Mouse (Mus musculus): Measurements from ENCODE around the gene Vrtn.

Gene Vrtn

GRCm38 (mm10) chr12:84640654-84641053, at the start of gene Vrtn:
Vrtn (plus strand) TSS chr12:84641019.
- DNase-seq: no peak

DNA sequence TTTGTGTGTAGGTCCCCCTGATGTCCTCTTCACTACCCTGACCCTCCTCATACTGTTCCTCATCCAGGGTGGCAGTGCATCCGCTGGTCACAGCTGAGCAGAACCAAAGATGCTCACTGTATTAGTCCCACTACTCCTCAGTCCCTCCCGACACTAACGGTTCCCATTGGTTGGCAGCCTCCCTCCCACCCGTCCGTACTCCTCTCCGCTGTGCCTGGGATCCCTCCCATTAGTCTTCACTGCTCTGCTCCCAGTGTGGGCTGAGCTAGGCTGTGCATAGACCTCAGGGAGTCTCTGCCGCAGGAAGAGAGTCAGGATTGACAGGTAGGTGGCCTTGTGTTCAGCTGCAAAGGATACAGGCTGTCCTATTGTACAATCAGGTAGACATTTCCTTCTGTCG, 42.5 kb upstream of the Vrtn start:
- no peak for DNase-seq

GRCm38 (mm10) chr12:84604001-84604400, 36.8 kb upstream of the Vrtn start:
- DNase-seq: no peak

- peak in 1 of 2 experiments; percentile 18 for DNase-seq
Observed at GRCm38 (mm10) chr12:84605860-84606259, 35.0 kb upstream of the Vrtn start.

- no peak for DNase-seq
Observed at GRCm38 (mm10) chr12:84611718-84612117, 29.1 kb upstream of the Vrtn start.

DNA sequence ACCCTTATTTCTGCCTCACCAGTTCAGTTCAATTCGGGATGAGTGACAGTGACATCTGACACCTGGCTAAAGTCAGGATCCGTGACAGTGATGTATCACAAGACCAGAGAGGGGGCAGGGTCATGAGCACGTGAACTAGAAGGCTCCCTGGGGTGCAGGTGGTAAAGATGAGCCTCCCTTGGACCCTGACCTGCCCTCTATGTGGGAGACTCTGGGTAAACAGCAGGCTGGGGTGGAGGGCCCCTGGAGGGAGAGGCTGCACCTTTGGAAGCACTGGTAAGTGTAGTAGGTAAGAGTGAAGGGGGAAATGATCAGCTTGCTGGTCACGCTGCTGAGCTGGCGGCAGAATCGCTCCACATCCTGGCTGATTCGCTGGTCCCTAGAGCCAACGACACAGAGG, 28.3 kb upstream of the Vrtn start:
- peak; percentile 68 to 74 for DNase-seq

DNA sequence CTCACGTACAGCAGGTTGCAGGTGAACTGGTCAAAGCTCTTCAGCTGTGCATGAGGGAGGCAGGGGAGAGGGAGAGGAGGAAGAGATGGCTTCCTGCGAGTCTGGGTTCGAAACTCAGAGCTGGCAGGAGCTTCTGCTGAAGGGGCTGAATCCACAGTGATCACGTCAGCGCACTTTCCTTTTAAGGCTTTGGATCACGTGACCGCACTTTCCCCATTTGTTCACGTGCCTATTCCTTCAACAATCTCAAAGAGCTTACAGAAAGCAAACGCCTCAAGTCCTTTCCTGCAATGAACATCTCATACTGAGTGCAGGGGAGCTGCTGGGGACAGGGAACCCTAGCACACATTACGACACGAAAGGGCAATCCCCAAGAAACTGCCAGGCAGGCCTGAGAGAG, 26.8 kb upstream of the Vrtn start:
- no peak for DNase-seq

DNA sequence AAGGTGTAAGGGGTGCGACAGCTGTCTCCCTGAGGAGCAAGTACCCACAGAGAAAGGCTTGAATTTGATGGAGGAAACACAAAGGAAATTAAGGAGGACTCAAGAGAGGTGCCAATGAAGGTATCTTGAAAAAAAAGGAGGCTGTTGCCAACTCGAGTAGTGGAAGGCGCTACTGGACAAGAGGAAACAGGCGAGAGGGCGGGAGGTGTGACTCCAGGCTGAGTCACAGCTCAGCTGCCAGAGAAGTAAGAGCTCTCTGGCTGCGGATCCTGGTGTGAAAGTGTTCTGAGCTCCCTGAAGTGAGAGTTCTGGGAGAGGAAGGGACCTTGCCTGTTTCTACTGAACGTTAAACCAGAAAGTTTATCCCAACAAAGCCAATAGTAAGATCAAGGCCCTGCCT, 26.3 kb upstream of the Vrtn start:
- DNase-seq: no peak

GRCm38 (mm10) chr12:84616977-84617630, 23.7 kb upstream of the Vrtn start, which contains the start of gene Abcd4:
Abcd4 (minus strand) TSS chr12:84617413.
- peak; percentile 97 for DNase-seq

GRCm38 (mm10) chr12:84617663-84618062, 23.2 kb upstream of the Vrtn start:
- DNase-seq: peak; percentile 26 to 32

- DNase-seq: no peak
Observed at GRCm38 (mm10) chr12:84620975-84621374, 19.8 kb upstream of the Vrtn start.

DNA sequence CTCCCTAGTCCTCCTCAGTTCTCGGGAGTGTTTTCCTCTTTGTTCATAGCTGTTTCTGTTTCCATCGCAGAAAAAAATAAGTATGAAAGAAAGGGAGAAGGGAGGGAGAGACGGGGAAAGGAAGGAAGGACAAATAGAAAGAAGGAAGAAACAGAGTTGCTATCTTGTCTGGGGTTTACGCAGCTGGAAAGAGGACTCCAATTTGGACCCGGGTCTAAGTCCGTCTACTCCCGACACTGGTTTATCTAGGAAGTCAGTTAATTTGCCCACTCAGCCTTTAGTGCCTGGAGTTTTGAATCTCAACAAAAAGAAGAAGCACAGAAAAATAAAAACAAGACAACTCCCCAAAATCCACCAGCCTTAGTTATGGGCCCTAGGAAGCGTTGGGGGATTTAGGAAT, 16.2 kb upstream of the Vrtn start:
- DNase-seq: peak in 1 of 2 experiments; percentile 25

DNA sequence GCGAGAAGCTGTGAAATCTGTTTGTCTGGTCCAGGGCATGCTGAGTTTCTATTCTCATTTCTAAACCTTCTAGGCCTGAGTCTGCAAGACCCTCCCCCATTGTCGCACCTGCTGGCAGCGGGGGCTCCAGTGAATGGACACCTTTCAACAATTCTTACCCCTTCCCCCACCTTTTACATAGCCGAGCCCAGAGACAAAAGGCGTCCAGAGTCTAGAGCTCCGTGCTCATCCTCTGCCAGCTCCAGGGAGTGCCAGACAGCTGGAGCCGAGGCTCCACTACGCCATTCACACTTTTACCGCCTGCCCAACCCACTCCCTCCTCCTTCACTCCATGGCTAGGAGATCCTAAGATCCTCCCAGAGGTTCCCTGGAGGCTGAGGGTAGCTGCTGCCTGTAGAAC, 15.7 kb upstream of the Vrtn start:
- DNase-seq: no peak

- DNase-seq: no peak
Observed at GRCm38 (mm10) chr12:84631867-84632266, 9.0 kb upstream of the Vrtn start.

- no peak for DNase-seq
Observed at GRCm38 (mm10) chr12:84640253-84640652, 566 bp upstream of the Vrtn start.

- DNase-seq: no peak
Observed at GRCm38 (mm10) chr12:84650234-84650633, 9.4 kb downstream of the Vrtn start.

DNA sequence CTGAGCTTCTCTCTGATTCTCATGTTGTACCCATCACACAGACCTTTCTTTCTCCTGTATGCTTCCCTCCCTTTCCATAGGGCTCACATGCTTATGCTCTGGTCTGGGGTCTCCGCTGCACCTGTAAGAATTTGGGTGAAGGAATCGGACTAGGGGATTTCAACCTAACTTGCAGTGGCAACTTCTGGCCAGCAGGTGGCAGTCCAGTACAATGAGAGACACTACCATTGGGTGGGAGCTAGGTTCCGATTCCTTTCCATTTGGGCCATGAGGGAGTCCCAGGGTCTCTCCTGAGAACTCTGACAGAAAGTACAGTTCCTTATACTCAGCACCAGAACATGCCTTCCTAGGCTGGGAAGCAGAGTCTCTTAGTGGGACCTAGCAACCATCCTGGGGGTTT, 13.1 kb downstream of the Vrtn start:
- DNase-seq: peak; percentile 8 to 42

DNA sequence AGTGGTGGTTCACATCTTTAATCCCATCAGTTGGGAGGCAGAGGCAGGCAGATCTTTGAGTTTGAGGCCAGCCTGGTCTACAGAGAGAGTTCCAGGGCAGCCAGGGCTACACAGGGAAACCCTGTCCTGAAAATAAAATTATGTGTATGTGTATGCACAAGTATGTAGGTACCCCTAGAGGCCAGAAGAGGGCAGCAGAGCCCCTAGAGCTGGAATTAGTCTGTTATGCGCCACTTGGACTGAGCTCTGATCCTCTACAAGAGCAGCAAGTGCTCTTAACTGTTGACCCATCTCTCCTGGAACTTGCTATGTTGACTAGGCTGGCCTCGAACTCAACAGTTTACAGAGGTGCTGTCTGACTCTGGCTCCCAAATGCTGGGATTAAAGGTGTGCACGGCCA, 29.7 kb downstream of the Vrtn start:
- no peak for DNase-seq

DNA sequence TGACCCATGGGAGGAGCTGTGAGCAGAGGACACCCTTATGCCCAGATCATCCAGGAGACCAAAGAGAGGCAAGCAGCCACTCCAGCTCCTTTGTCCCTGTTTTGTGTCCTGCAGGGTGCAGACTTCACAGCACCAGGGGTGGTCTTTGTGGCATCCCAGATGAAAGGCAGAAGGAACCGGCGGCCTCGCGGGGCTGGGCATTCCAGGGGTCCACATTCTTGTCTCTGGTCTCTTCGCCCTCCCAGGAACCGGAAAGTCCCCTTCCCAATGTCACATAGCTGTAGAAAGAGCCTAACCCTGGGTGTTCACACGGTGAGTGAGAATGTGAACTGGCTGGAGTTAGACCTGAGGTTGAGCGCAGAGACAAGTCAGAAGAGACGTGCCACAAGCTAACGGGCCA, 30.8 kb downstream of the Vrtn start:
- DNase-seq: no peak

DNA sequence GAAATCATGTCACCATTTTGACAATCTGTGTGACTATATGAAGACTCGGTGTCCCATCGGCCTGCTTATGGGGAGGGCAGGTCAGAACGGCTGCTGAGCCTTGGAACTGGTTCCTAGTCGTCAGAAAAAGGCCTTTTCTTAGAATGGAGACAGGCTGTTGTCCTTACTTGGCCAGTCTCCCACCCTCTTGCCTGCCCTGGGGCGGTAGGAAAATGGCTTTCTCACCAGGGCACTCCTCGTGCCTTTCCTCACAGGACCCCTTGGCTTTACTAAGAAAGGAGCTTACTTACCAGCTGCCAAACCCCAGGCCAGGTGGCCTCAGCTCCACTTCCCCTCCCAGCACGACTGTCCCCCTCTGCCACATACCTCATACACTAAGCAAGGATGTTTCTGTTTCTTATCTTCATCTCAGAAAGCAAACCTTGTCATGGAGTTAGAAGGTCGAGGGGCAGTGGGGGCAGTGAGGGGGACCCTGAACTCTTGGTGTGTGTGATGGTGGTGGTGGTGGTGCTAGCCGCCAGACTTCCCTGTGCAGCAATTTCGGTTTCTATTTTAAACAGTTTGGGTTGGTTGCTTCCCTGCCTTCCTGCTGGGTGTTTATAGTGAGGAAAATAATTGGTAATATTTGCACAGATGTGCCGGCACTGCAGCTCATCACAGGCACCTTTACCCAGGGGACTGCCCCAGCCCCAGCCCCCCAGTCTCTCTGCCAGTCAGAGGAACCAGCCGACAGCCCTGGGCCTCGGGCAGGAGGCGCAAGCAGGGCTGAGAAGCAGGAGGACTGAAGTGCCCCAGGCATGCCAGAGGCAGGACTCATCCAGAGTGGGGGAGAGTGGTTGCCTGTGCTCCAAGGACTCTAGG, 34.1 kb downstream of the Vrtn start:
- DNase-seq: no peak

DNA sequence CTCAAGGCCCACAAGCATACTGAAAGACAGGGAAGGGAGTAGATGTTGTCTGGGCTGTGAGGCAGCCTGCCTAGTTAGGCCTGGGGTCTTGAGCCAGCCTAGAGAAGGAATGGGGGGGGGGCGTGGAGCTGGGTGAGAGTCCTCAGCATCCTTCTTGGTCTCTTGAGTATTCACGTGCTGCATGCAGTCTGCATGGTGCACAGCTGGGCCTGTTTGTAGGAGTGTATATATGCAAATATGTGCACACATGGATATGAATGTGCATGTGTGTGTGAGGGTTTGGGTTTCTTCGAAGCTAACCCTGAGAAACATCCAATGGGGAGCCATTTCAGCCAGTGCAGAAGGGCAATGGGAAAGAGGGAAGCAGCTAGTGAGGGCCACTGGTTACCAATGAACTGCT, 35.2 kb downstream of the Vrtn start:
- DNase-seq: no peak

GRCm38 (mm10) chr12:84684569-84684968, 43.8 kb downstream of the Vrtn start:
- no peak for DNase-seq

- DNase-seq: no peak
Observed at GRCm38 (mm10) chr12:84686176-84686575, 45.4 kb downstream of the Vrtn start.

DNA sequence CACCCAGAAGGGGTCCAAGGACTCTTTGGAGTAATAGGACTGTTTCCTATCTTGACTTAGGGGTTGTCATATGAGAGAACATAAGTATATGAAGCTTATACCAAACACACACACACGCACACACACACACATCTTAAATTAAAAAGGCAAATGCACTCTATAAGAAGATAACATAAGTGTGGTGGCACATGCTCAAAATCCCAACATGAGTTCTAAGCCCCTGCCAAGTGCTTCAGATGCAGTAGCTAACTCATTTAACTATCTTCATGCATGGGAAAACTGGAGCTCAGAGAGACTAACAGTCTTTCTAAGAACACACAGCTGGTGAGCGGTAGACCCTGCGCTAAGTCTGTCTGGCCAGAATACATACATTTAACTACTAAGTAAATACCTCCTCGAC, 46.7 kb downstream of the Vrtn start:
- DNase-seq: no peak

Data from kidney, adult 8-10 months (tissue).